Mouse (Mus musculus): Measurements from ENCODE around the gene Polr3f.

DNA sequence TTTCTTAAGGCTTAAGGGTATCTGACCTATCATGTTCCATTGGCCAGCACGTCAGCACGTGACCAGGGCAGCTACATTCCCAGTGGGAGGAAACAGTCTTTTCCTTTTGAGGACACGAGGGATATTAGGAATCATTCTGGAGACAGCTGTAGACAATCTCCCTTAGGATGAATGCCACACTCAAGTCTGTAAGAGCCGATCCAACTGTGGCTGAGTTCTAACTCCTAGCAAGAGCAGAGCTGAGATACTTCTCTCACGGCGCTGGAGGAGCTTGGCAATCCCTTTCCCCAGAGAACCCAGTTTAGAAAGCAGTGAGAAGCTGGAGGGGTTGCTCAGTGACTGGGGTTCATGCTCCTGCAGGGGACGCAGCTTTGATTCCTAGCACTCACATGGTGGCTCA is 42.1 kb upstream of the Polr3f start:
- TF ChIP-seq POLR2A (IDR thresholded peaks at IDR 0.05; ENCODE audit: borderline replicate concordance, insufficient read depth, low read length), result no peak
- no peak for TF ChIP-seq CTCF (IDR thresholded peaks at IDR 0.05; ENCODE audit: borderline replicate concordance, insufficient read depth, low read depth, low read length)
